Mouse (Mus musculus) kidney, postnatal 0 days (tissue): ENCODE results near the gene Slc46a1. TPM values are rescaled to one million over a fixed set of nuclear protein-coding genes. Genes with fewer than 3 reads are reported as not detected.
A peak's percentile ranks its signal among the peaks of the same experiment; 100 is the strongest.

Experiments
- ATAC-seq: fragments of 200-750 bp; cut with Nextera tagmentation; replicated peaks from 2 replicates; pipeline ENCODE4 v1.8.0; 2017; ENCODE audit warnings: low read depth, moderate number of reproducible peaks, moderate TSS enrichment, moderate library complexity; ENCODE audit not compliant: low FRiP score
- DNase-seq: peaks from one replicate; pipeline ENCODE4 v3.0.0-alpha.2; 2016; ENCODE audit warnings: low spot score
- H3K27ac ChIP-seq: fragments of 300-500 bp; sonication (generic); 2 replicates; pipeline ENCODE4 v1.5.1; 2014; ENCODE audit warnings: mild to moderate bottlenecking
- H3K27me3 ChIP-seq: fragments of 300-500 bp; sonication (generic); 2 replicates; pipeline ENCODE4 v1.6.1; 2014; ENCODE audit warnings: low read length, mixed read lengths; ENCODE audit not compliant: insufficient read depth
- H3K36me3 ChIP-seq: fragments of 300-500 bp; sonication (generic); 2 replicates; pipeline ENCODE4 v1.6.1; 2014; ENCODE audit warnings: low read length, mixed read lengths; ENCODE audit not compliant: insufficient read depth
- H3K4me1 ChIP-seq: fragments of 300-500 bp; sonication (generic); replicated peaks from 2 replicates; pipeline ENCODE4 v1.6.1; 2014; ENCODE audit warnings: antibody characterized with exemption, low read length, mixed read lengths; ENCODE audit not compliant: insufficient read depth
- H3K4me2 ChIP-seq: fragments of 300-500 bp; sonication (generic); 2 replicates; pipeline ENCODE4 v1.6.1; 2014; ENCODE audit warnings: mild to moderate bottlenecking, low read length, moderate library complexity, mixed read lengths
- H3K4me3 ChIP-seq: fragments of 300-500 bp; sonication (generic); replicated peaks from 2 replicates; pipeline ENCODE4 v1.5.1; 2014; ENCODE audit warnings: low read depth, low read length
- H3K9ac ChIP-seq: fragments of 300-500 bp; sonication (generic); 2 replicates; pipeline ENCODE4 v1.6.1; 2014; ENCODE audit warnings: low read depth, low read length
- H3K9me3 ChIP-seq: fragments of 300-500 bp; sonication (generic); replicated peaks from 2 replicates; pipeline ENCODE4 v1.6.1; 2016; ENCODE audit warnings: low read length, inconsistent platforms, mixed read lengths
- CTCF ChIP-seq: IDR thresholded peaks from 2 replicates; pipeline ENCODE4 v1.5.1; 2016; ENCODE audit warnings: antibody characterized with exemption, low read depth, mild to moderate bottlenecking, moderate library complexity
- WGBS: fragments of 180-500 bp; shearing (Covaris S2); extraction: QIAGEN DNeasy Blood & Tissue Kit; methylation state at CpG from one replicate; pipeline ENCODE4 v1.1.7; 2014; 5-methylcytosine and 5-hydroxymethylcytosine counted together
- polyA plus RNA-seq: library from polyadenylated mRNA; unstranded; fragments of >200 nt; fragmentation: Nextera tagmentation; extraction: Ambion mirVana; gene quantifications from 2 replicates; pipeline ENCODE4 v1.2.1, GENCODE M21; 2015

Gene Slc46a1
- polyA plus RNA-seq, 1 experiment from 2014 or later: 21.7 TPM

GRCm38 (mm10) chr11:78435776-78436349 is 29.6 kb upstream of the Slc46a1 start:
- Histone ChIP-seq H3K9me3 (no peaks in the 10 kb centered on the region), H3K36me3 (no peaks in the 10 kb centered on the region), H3K27me3 (no peaks in the 10 kb centered on the region), H3K4me1 (0 out of 2 replicates have a peak, but pooled peaks cover 6% of the 10 kb centered on the region), H3K4me3 (no peak overlapping the region), H3K9ac (no peak overlapping the region), H3K4me2 (peak overlapping the region; percentile 26), H3K27ac (peak overlapping the region; percentile 75)
- peak; percentile 81 for TF ChIP-seq CTCF
- peak; percentile 89 for ATAC-seq
- 3% methylated on average over 19 of the region's 19 CpGs for WGBS
- DNase-seq: peak; percentile 92

GRCm38 (mm10) chr11:78437182-78437581 is 28.3 kb upstream of the Slc46a1 start:
- no peaks in the 10 kb centered on the region for H3K9me3 ChIP-seq
- ATAC-seq (no peak), DNase-seq (no peak)
- H3K27ac ChIP-seq: no peak overlapping the region
- H3K4me2 ChIP-seq: no peak overlapping the region
- H3K4me3 ChIP-seq: no peak overlapping the region
- no peaks in the 10 kb centered on the region for H3K36me3 ChIP-seq
- no peak for TF ChIP-seq CTCF
- H3K9ac ChIP-seq: no peak overlapping the region
- WGBS: 83% methylated on average over 7 of the region's 7 CpGs
- 0 out of 2 replicates have a peak, but pooled peaks cover 6% of the 10 kb centered on the region for H3K4me1 ChIP-seq
- no peaks in the 10 kb centered on the region for H3K27me3 ChIP-seq

- no peak for TF ChIP-seq CTCF
- no peak overlapping the region for H3K4me3 ChIP-seq
- H3K27ac ChIP-seq: no peak overlapping the region
- H3K36me3 ChIP-seq: no peaks in the 10 kb centered on the region
- ATAC-seq: no peak
- no peak overlapping the region for H3K9ac ChIP-seq
- H3K9me3 ChIP-seq: no peaks in the 10 kb centered on the region
- DNase-seq: no peak
- H3K27me3 ChIP-seq: no peaks in the 10 kb centered on the region
- 80% methylated on average over 3 of the region's 3 CpGs for WGBS
- H3K4me1 ChIP-seq: 0 out of 2 replicates have a peak, but pooled peaks cover 6% of the 10 kb centered on the region
- no peak overlapping the region for H3K4me2 ChIP-seq
Measured at GRCm38 (mm10) chr11:78438399-78438930, 27.0 kb upstream of the Slc46a1 start.

GRCm38 (mm10) chr11:78443115-78443514 is 22.4 kb upstream of the Slc46a1 start:
- WGBS: 81% methylated on average over 5 of the region's 5 CpGs

GRCm38 (mm10) chr11:78447168-78447567 is 18.3 kb upstream of the Slc46a1 start:
- ATAC-seq (no peak), DNase-seq (no peak)
- 73% methylated on average over 3 of the region's 3 CpGs for whole genome bisulfite sequencing
- Histone ChIP-seq H3K4me3 (no peak overlapping the region), H3K27ac (no peak overlapping the region), H3K27me3 (no peaks in the 10 kb centered on the region), H3K4me1 (no peaks in the 10 kb centered on the region), H3K4me2 (no peak overlapping the region), H3K36me3 (no peaks in the 10 kb centered on the region), H3K9ac (no peak overlapping the region), H3K9me3 (no peaks in the 10 kb centered on the region)
- TF ChIP-seq CTCF: no peak

More at GRCm38 (mm10) chr11:78443115-78443514, 22.4 kb upstream of the Slc46a1 start:
- Histone ChIP-seq H3K9ac (no peak overlapping the region), H3K4me3 (no peak overlapping the region), H3K4me1 (no peaks in the 10 kb centered on the region), H3K36me3 (no peaks in the 10 kb centered on the region), H3K27me3 (no peaks in the 10 kb centered on the region), H3K4me2 (no peak overlapping the region), H3K9me3 (no peaks in the 10 kb centered on the region), H3K27ac (no peak overlapping the region)
- DNase-seq: no peak
- no peak for TF ChIP-seq CTCF
- no peak for ATAC-seq

- Histone ChIP-seq H3K27ac (no peak overlapping the region), H3K36me3 (no peaks in the 10 kb centered on the region), H3K4me3 (no peak overlapping the region), H3K4me2 (no peak overlapping the region), H3K27me3 (no peaks in the 10 kb centered on the region), H3K9ac (no peak overlapping the region), H3K4me1 (no peaks in the 10 kb centered on the region), H3K9me3 (no peaks in the 10 kb centered on the region)
- DNase-seq (no peak), ATAC-seq (no peak)
- 93% methylated on average over 1 of the region's 1 CpGs for WGBS
- no peak for TF ChIP-seq CTCF
Measured at GRCm38 (mm10) chr11:78448242-78448641, 17.3 kb upstream of the Slc46a1 start.
